Mouse (Mus musculus) intestine, embryonic 15.5 days (tissue): ENCODE measurements at regions not wholly inside any gene's neighbourhood (a gene's known extent, or its start where the extent isn't known, plus 50 kb on each side); places are given as distances from the start of the nearest gene placed in this dataset.
"Not testable (repeated sequence)": the region's sequence is repeated elsewhere in the genome, so short reads cannot be mapped to it uniquely, and the experiment has no call there.

Experiments
- ATAC-seq: fragments of 200-750 bp; cut with Nextera tagmentation; 2 replicates; pipeline ENCODE4 v1.8.0; 2017; ENCODE audit warnings: moderate TSS enrichment, moderate library complexity
- H3K27ac ChIP-seq: fragments of 300-500 bp; sonication (generic); 2 replicates; pipeline ENCODE4 v1.5.1; 2015; ENCODE audit warnings: mild to moderate bottlenecking, inconsistent platforms
- H3K27me3 ChIP-seq: fragments of 300-500 bp; sonication (generic); replicated peaks from 2 replicates; pipeline ENCODE4 v1.6.1; 2015; ENCODE audit warnings: inconsistent platforms
- H3K36me3 ChIP-seq: fragments of 300-500 bp; sonication (generic); 2 replicates; pipeline ENCODE4 v1.6.1; 2015; ENCODE audit warnings: inconsistent platforms
- H3K4me1 ChIP-seq: fragments of 300-500 bp; sonication (generic); replicated peaks from 2 replicates; pipeline ENCODE4 v1.6.1; 2015; ENCODE audit warnings: inconsistent platforms
- H3K4me2 ChIP-seq: fragments of 300-500 bp; sonication (generic); replicated peaks from 2 replicates; pipeline ENCODE4 v1.6.1; 2015; ENCODE audit warnings: mild to moderate bottlenecking, inconsistent platforms
- H3K4me3 ChIP-seq: fragments of 300-500 bp; sonication (generic); replicated peaks from 2 replicates; pipeline ENCODE4 v1.5.1; 2015; ENCODE audit warnings: inconsistent platforms
- H3K9ac ChIP-seq: fragments of 300-500 bp; sonication (generic); 2 replicates; pipeline ENCODE4 v1.6.1; 2015; ENCODE audit warnings: inconsistent platforms
- H3K9me3 ChIP-seq: fragments of 300-500 bp; sonication (generic); 2 replicates; pipeline ENCODE4 v1.6.1; 2016; ENCODE audit warnings: inconsistent platforms
- WGBS: fragments of 180-500 bp; shearing (Covaris S2); methylation state at CpG from one replicate; pipeline ENCODE4 v1.1.7; 2015; 5-methylcytosine and 5-hydroxymethylcytosine counted together

- ATAC-seq = no peak
- no peak overlapping the region for H3K27ac ChIP-seq
- no peak overlapping the region for H3K9ac ChIP-seq
- H3K27me3 ChIP-seq = no peaks in the 10 kb centered on the region
- H3K36me3 ChIP-seq = no peaks in the 10 kb centered on the region
- no peak overlapping the region for H3K4me2 ChIP-seq
- no peaks in the 10 kb centered on the region for H3K4me1 ChIP-seq
- no peak overlapping the region for H3K4me3 ChIP-seq
- H3K9me3 ChIP-seq = no peaks in the 10 kb centered on the region
Measured at GRCm38 (mm10) chr1:108026461-108026860, 436.7 kb downstream of the Serpinb8 start.

GRCm38 (mm10) chr1:108046194-108046593 lies 456.4 kb downstream of the Serpinb8 start:
- Histone ChIP-seq H3K9ac (no peak overlapping the region), H3K4me2 (no peak overlapping the region), H3K27ac (no peak overlapping the region), H3K4me3 (no peak overlapping the region), H3K36me3 (no peaks in the 10 kb centered on the region), H3K4me1 (no peaks in the 10 kb centered on the region), H3K27me3 (no peaks in the 10 kb centered on the region), H3K9me3 (no peaks in the 10 kb centered on the region)
- no peak for ATAC-seq
- WGBS = 89% methylated on average over 4 of the region's 4 CpGs

DNA sequence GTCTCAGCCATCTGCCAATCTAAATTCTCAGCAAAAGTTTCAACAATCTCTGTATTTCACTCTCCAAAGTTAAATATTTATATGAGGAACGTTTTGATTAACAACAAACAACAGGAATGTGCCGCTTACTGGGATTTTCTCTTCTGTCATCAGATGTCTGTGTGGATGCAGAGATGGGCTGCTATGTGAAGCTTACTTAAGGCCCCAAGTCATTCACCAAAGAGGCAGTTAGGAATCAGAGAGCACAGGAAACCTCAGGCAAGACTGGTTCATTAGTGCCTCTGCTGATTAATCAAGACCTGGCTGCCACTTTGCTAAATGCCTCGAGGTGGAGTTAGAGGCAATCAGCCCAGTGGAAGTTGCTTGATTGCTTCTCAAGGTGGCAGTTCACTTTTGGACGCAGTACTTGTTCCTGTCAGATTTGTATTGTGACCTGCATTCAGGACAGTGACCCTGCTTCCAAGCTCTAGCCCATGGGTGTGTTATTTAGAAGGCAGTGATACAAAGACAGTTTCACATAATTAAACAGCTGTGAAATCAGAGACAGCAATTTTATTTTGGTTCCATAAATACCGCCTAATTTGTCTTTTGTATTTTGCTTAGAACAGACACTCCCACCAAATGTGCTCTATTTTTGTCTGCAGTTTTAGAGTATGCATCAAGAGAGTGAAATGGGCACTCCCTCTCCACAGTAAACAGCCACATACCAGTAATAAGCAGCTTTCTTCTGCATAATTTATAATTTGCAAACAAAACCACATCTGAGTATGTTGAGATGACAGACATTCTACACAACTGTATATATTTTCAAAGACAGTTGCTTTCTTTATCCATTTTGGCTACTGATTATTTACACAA lies 457.3 kb downstream of the Serpinb8 start:
- no peak for ATAC-seq
- Histone ChIP-seq H3K27ac (no peak overlapping the region), H3K36me3 (no peaks in the 10 kb centered on the region), H3K27me3 (no peaks in the 10 kb centered on the region), H3K4me1 (no peaks in the 10 kb centered on the region), H3K4me3 (no peak overlapping the region), H3K9ac (no peak overlapping the region), H3K4me2 (no peak overlapping the region), H3K9me3 (no peaks in the 10 kb centered on the region)
- 49% methylated on average over 5 of the region's 5 CpGs for WGBS

DNA sequence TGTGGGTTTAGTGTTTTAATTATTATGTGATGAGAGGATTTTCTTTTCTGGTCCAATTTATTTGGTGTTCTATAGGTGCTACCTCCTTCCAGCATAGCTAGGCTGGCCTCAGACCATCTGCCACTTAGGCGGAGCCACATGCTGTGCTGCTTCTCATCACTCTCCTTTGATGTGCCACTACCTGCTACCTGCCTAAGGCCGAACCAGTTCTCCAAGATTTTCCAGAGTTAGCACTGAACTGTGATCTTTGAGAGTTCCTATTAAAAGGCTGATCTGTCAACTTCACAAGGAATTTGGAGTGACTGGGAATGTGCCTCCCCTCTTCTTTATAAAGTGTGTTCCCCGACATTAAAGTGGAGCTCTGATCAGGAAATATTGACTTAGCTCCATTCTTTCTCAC lies 504.8 kb downstream of the Serpinb8 start:
- no peak overlapping the region for H3K27ac ChIP-seq
- H3K9ac ChIP-seq = no peak overlapping the region
- no peaks in the 10 kb centered on the region for H3K4me1 ChIP-seq
- ATAC-seq = no peak
- H3K36me3 ChIP-seq = no peaks in the 10 kb centered on the region
- WGBS = 71% methylated on average over 3 of the region's 3 CpGs
- no peak overlapping the region for H3K4me3 ChIP-seq
- no peaks in the 10 kb centered on the region for H3K27me3 ChIP-seq
- H3K4me2 ChIP-seq = no peak overlapping the region
- H3K9me3 ChIP-seq = no peaks in the 10 kb centered on the region

- Histone ChIP-seq H3K4me1 (no peaks in the 10 kb centered on the region), H3K9ac (no peak overlapping the region), H3K27ac (no peak overlapping the region), H3K4me2 (no peak overlapping the region), H3K27me3 (no peaks in the 10 kb centered on the region), H3K9me3 (no peaks in the 10 kb centered on the region), H3K36me3 (no peaks in the 10 kb centered on the region), H3K4me3 (no peak overlapping the region)
- no peak for ATAC-seq
- 92% methylated on average over 2 of the region's 2 CpGs for WGBS
Measured at GRCm38 (mm10) chr1:108102607-108103006, 512.8 kb downstream of the Serpinb8 start.

DNA sequence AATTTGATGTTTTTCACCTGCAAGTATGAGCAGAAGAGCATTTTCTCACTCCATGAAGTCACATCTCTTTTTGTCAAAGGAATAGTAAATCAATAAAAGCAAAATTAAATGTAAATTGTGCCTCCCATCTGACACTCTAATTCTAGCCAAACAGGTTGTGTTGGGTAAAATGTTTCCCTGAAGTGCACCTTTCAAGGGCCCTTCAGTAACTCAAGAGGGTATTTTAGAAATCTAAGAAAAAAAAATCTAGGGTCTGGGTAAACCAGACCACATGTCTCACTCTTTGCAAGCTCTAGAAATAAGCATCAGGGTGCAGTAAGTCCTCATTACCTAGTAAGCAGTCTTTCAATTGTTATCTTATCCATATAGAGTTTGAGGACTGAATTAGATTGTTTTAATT lies 521.2 kb downstream of the Serpinb8 start:
- no peak overlapping the region for H3K4me2 ChIP-seq
- no peak for ATAC-seq
- no peaks in the 10 kb centered on the region for H3K4me1 ChIP-seq
- H3K9ac ChIP-seq = no peak overlapping the region
- H3K9me3 ChIP-seq = no peaks in the 10 kb centered on the region
- no peaks in the 10 kb centered on the region for H3K27me3 ChIP-seq
- H3K36me3 ChIP-seq = no peaks in the 10 kb centered on the region
- H3K4me3 ChIP-seq = no peak overlapping the region
- no peak overlapping the region for H3K27ac ChIP-seq

GRCm38 (mm10) chr1:108127393-108127792 lies 537.6 kb downstream of the Serpinb8 start:
- no peaks in the 10 kb centered on the region for H3K4me1 ChIP-seq
- H3K27me3 ChIP-seq = no peaks in the 10 kb centered on the region
- H3K36me3 ChIP-seq = no peaks in the 10 kb centered on the region
- H3K4me3 ChIP-seq = no peak overlapping the region
- no peak overlapping the region for H3K9ac ChIP-seq
- WGBS = 78% methylated on average over 4 of the region's 4 CpGs
- no peak overlapping the region for H3K27ac ChIP-seq
- no peaks in the 10 kb centered on the region for H3K9me3 ChIP-seq
- H3K4me2 ChIP-seq = no peak overlapping the region
- ATAC-seq = no peak

DNA sequence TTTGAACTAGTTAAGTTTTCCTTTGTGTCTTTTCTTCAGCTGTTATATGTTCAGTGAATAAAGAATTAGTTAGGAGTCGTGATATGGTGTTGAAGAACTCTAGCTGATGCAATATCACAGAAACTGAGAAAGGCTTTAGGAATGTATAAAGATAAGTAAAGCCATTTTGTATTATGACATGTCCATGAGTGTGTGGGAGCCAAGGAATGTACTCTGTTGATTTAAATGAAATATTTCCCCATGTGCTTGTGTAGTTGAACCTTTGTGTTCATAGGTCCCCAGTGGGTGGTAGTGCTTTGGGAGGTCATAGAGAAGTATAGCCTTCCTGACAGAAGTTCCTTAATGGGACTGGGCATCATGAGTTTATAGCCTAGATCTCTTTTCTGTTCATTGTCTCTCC lies 542.2 kb downstream of the Serpinb8 start:
- H3K27me3 ChIP-seq = no peaks in the 10 kb centered on the region
- H3K9me3 ChIP-seq = no peaks in the 10 kb centered on the region
- H3K4me2 ChIP-seq = no peak overlapping the region
- H3K9ac ChIP-seq = no peak overlapping the region
- WGBS = 65% methylated on average over 1 of the region's 1 CpGs
- no peak for ATAC-seq
- H3K4me3 ChIP-seq = no peak overlapping the region
- H3K4me1 ChIP-seq = no peaks in the 10 kb centered on the region
- H3K36me3 ChIP-seq = no peaks in the 10 kb centered on the region
- no peak overlapping the region for H3K27ac ChIP-seq

DNA sequence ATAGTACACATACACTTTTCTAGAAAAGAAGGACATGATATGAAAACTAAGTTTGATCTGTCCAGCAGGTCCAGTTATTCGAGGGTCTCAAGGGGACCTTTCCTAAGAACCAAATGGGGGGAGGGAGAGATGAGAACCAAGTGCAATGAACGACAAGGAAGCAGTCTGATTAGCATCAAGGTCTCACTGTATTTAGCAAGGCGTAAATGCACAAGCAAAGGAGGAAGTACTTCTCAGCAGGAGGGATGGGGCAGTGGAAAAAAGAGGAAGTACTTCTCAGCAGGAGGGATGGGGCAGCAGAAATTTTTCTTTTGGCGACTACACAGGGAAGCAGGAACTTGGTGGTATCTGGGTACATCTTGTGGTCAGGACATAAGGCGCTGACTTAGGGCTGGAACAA lies 545.5 kb downstream of the Serpinb8 start:
- WGBS = 83% methylated on average over 5 of the region's 5 CpGs
- not testable (repeated sequence) for H3K4me1 ChIP-seq, H3K27me3 ChIP-seq, H3K9ac ChIP-seq, H3K4me3 ChIP-seq, H3K27ac ChIP-seq, H3K4me2 ChIP-seq, ATAC-seq, H3K9me3 ChIP-seq, H3K36me3 ChIP-seq

- Histone ChIP-seq H3K9me3 (no peaks in the 10 kb centered on the region), H3K4me2 (no peak overlapping the region), H3K4me3 (no peak overlapping the region), H3K27ac (no peak overlapping the region), H3K27me3 (no peaks in the 10 kb centered on the region), H3K36me3 (no peaks in the 10 kb centered on the region), H3K4me1 (no peaks in the 10 kb centered on the region), H3K9ac (no peak overlapping the region)
- WGBS = 67% methylated on average over 1 of the region's 1 CpGs
- no peak for ATAC-seq
Measured at GRCm38 (mm10) chr1:108144114-108144513, 554.3 kb downstream of the Serpinb8 start.

GRCm38 (mm10) chr1:108181350-108182167 lies 591.8 kb downstream of the Serpinb8 start:
- Histone ChIP-seq H3K27me3 (no peaks in the 10 kb centered on the region), H3K9me3 (no peaks in the 10 kb centered on the region), H3K4me2 (no peak overlapping the region), H3K27ac (no peak overlapping the region), H3K9ac (no peak overlapping the region), H3K36me3 (no peaks in the 10 kb centered on the region), H3K4me3 (no peak overlapping the region), H3K4me1 (no peaks in the 10 kb centered on the region)
- ATAC-seq = no peak
- 47% methylated on average over 3 of the region's 3 CpGs for WGBS

GRCm38 (mm10) chr1:108182168-108182539 lies 592.3 kb downstream of the Serpinb8 start:
- WGBS = 49% methylated on average over 4 of the region's 4 CpGs
- H3K9me3 ChIP-seq = no peaks in the 10 kb centered on the region

GRCm38 (mm10) chr1:108224047-108224446 lies 634.2 kb downstream of the Serpinb8 start:
- Histone ChIP-seq H3K27me3 (no peaks in the 10 kb centered on the region), H3K4me1 (no peaks in the 10 kb centered on the region), H3K9me3 (no peaks in the 10 kb centered on the region), H3K4me2 (no peak overlapping the region), H3K27ac (no peak overlapping the region), H3K9ac (no peak overlapping the region), H3K36me3 (no peaks in the 10 kb centered on the region), H3K4me3 (no peak overlapping the region)
- ATAC-seq = no peak
- WGBS = 60% methylated on average over 1 of the region's 1 CpGs

More at GRCm38 (mm10) chr1:108182168-108182539, 592.3 kb downstream of the Serpinb8 start:
- Histone ChIP-seq H3K4me1 (no peaks in the 10 kb centered on the region), H3K4me3 (no peak overlapping the region), H3K36me3 (no peaks in the 10 kb centered on the region), H3K27ac (no peak overlapping the region), H3K9ac (no peak overlapping the region), H3K27me3 (no peaks in the 10 kb centered on the region), H3K4me2 (no peak overlapping the region)
- ATAC-seq = no peak
